Mouse (Mus musculus): ENCODE data around the gene Lgals4.

GRCm38 (mm10) chr7:28833723-28834347 lies at the start of gene Lgals4:
- TF ChIP-seq CEBPB (IDR thresholded peaks at IDR 0.05; ENCODE audit: low read depth) (no peak), CTCF (IDR thresholded peaks at IDR 0.05; ENCODE audit: control insufficient read depth, insufficient read depth, insufficient read length) (no peak), MAX (IDR thresholded peaks at IDR 0.05) (no peak), MYOD1 (IDR thresholded peaks at IDR 0.05; ENCODE audit: control insufficient read depth, insufficient read length, low read depth) (no peak), USF1 (IDR thresholded peaks at IDR 0.05; ENCODE audit: low read depth) (no peak), FOSL1 (IDR thresholded peaks at IDR 0.05; ENCODE audit: insufficient read depth, low read length, poor library complexity, severe bottlenecking) (no peak)
